Mouse (Mus musculus) left cerebral cortex, postnatal 36 days (tissue): ENCODE data around the gene B3galnt1. TPM values are rescaled to one million over a fixed set of nuclear protein-coding genes. Genes with fewer than 3 reads are reported as not detected.
"Not testable (repeated sequence)": the region's sequence is repeated elsewhere in the genome, so short reads cannot be mapped to it uniquely, and the experiment has no call there.

Experiments used
- DNase-seq, 2 experiments: peaks; one replicate each; pipeline ENCODE4 v3.0.0; 2021 to 2022; ENCODE audit warnings: low spot score in 2 of 2, mixed read lengths in 1 of 2
- intact Hi-C: fragments of 180-260 bp; cut with DNase I; formaldehyde crosslinking; loops from one replicate; pipeline ENCODE4 v1.15.1; 2025
- total RNA-seq, 2 experiments: library from RNA; stranded (reverse); gene quantifications; 2 replicates each; pipeline ENCODE4 v1.2.3; 2021

Gene B3galnt1
- total RNA-seq, 2 experiments from 2014 or later = 52.2 to 54.9 TPM

DNA sequence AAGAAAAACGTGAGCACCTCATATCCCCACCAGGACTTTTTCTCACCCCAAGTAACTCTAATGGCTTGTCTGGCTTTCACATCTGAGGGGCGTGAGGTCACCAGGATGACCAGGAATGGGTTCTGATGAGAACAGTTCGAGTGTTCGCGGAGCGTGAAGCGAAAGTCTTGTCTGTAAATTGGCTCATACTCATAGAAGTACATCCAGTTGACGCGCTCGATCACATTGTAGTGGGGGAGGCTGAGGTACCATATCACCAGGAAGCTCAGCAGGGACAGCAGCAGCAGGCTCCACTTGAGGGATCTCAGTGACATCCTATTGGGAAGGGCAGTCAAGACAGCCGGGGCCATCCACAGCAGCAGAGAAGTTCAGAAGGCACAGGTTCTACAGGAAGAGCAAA is 23.2 kb downstream of the B3galnt1 start:
- intact Hi-C loops = no loop called here
- DNase-seq = no peak

DNA sequence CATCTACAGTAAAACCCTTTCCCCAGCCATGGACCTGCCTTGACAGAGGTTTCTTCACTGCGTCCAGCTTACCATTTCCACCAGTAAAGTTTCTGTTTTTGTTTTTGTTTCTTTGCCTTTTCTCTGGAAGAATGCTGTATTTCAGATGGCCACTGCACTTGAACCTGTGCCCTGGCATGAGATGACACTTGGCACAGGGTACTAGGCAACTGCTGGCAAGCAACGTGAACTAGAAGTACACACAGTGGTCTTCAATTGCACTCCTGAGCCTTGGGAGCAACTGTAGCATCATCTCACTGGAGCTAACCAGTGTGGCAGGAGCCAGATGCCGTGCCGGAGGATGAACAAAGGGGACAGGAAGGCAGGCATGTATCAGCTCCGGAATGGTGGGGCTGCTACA is 26.2 kb downstream of the B3galnt1 start:
- intact Hi-C loops = no loop called here
- DNase-seq = no peak

GRCm38 (mm10) chr3:69565586-69565985 is 33.2 kb downstream of the B3galnt1 start:
- intact Hi-C loops, DNase-seq: not testable (repeated sequence)

- intact Hi-C loops = no loop called here
- DNase-seq = no peak
These were observed 35.4 kb downstream of the B3galnt1 start for GRCm38 (mm10) chr3:69563406-69563805.

DNA sequence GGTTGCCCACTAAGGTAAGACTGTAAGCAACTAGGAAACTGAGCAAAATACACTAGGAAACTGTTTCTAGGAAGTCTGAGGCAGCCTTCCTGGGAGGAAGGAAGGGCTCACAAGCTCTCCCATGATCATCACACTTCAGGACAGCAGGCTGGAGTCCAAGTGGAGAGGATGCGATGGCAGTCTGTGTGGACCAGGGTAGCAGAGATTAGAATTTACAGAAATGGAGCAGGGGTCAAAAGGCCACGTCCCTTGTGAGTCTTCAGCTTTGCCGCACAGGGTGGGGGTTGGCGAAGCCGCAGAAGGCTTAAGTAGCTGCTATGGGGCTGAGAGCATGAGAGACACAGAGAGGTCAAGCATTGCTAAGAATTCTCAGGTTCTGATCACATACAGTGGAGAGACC is 37.1 kb downstream of the B3galnt1 start:
- intact Hi-C loops = no loop called here

GRCm38 (mm10) chr3:69559975-69560330 is 38.8 kb downstream of the B3galnt1 start:
- intact Hi-C loops = no loop called here
- no peak for DNase-seq

More for the DNA sequence above, 37.1 kb downstream of the B3galnt1 start:
- no peak for DNase-seq

- no peak for DNase-seq
- intact Hi-C loops = no loop called here
These were observed 39.3 kb downstream of the B3galnt1 start for GRCm38 (mm10) chr3:69559316-69559974.

DNA sequence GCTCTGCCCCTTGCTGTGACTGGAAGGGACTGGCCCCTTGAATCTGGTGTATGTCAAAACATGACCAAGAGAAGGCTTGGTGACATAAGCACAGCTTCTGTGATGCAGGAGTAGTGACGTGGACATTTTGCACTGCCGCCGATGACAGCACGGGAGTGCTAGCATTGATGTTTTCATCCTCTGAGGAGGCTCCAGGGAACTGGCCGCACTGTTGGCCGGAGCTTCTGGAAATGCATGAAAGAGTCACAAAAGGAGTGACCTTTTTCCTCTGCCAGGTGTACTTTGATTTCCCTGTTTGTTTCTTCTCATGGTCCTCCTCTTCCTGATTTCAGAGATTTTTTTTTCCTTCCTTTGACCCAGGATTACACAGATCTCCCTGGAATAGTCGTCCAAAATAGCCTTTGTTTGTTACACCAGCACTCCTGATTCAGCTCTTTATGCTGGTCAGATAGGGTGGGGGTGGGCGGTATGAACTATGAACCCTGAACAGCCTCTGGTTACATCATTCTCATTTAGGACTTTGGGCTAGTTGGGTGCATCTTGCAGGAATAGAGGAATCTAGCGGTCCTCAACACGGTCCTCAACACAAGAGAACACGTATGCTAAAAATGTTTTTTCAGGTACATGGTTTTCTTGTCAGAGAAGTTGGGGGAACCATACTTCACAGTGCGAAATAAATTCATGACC is 42.5 kb downstream of the B3galnt1 start:
- intact Hi-C loops = no loop called here
- DNase-seq = no peak

- intact Hi-C loops = no loop called here
- DNase-seq = no peak
These were observed 43.2 kb downstream of the B3galnt1 start for GRCm38 (mm10) chr3:69555511-69555910.

GRCm38 (mm10) chr3:69549602-69550001 is 49.2 kb downstream of the B3galnt1 start:
- DNase-seq = no peak
- intact Hi-C loops = no loop called here

DNA sequence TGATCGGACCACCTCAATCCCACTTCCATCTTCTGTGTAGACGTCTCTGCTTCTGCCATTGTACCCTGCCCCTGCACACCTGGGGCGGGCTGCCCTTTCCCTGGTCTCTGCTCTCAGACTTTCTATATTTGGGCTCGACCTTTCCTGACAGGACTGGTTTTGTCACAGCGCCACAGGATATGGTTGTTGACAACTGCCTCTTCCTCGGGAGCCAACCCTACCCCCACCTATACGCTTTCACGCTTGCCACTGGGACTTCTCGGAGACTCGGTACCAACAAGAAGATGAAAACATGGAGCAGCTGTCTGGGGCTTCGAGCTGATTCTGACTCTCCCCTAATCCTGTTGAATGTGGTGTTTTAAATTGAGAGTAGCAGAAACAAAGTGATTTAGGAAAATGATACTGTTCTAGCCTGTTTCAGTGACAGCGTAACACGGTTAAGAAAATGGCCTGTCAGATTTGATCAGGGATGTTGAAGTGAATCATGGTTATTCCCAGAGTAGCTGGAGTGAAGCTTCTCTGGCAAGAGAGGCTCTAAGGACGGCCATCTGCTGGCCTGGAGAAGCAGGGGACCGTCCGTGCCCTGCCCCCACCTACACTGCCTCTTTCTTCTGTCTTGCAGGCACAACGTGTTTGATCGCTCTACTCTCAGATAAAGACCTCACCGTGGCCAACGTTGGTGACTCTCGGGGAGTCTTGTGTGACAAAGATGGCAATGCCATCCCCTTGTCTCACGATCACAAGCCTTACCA is 49.9 kb downstream of the B3galnt1 start:
- intact Hi-C loops = no loop called here
- DNase-seq = no peak

- intact Hi-C loops = no loop called here
- no peak for DNase-seq
These were observed 53.7 kb downstream of the B3galnt1 start for GRCm38 (mm10) chr3:69545017-69545416.

DNA sequence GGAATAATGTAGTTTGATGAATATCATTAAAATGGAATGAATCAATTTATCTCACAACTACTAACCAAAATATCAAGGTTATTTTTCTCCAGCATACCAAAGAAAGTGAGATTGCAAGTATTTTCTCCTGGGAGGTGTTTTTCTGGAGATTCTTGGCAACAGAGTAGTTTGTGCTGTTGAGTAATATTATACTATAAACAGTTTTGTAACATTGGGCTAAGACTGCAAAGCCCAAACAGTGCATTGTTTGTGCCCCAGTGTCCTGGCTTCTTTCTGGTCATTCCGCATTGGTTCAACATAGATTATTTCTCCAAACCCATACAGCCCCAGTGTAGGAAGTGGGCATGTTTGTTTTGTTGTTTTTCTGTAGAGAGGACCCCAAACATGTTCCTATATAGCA is 55.0 kb downstream of the B3galnt1 start:
- DNase-seq = no peak
- intact Hi-C loops = no loop called here

DNA sequence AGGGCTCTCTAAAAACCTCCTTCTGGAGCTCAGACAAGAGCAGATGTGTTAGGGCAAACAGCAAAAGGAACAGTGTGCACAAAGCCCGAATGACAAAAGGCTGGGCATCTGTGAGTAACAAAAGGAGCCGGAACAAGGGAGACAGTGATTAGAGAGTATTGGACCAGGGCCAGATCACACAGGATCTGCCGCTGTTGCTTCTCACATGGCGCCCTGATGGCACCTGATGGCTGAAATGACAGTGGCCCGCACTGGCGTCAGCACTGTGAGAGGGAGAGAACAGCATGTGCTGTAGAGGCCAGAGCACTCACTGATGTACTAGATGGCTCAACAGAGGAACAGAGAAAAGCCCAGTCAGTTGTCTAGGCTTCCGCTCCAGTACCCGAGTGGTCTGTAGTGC is 55.8 kb downstream of the B3galnt1 start:
- intact Hi-C loops = no loop called here
- DNase-seq = no peak

GRCm38 (mm10) chr3:69535941-69536647 is 62.7 kb downstream of the B3galnt1 start:
- no peak for DNase-seq
- intact Hi-C loops = no loop called here

DNA sequence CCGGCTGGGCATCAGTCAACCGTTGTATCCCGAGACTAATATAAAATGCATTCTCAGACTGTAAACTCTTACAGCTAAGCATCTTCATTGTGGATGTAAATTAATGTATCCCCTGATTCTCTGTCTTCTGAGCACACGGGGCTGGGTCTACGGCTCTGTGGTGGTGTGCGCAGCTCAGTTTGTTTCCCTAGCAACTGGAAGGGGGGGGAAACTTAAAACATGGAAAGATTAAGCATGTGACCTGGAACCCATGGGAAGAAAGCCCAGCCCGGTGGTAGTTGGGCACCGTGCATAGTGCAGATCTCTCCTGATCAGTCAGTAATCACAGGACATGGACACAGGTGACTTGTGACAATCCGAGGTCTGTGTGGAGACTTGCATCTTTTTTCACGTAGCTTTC is 63.3 kb downstream of the B3galnt1 start:
- intact Hi-C loops = no loop called here
- DNase-seq = no peak

DNA sequence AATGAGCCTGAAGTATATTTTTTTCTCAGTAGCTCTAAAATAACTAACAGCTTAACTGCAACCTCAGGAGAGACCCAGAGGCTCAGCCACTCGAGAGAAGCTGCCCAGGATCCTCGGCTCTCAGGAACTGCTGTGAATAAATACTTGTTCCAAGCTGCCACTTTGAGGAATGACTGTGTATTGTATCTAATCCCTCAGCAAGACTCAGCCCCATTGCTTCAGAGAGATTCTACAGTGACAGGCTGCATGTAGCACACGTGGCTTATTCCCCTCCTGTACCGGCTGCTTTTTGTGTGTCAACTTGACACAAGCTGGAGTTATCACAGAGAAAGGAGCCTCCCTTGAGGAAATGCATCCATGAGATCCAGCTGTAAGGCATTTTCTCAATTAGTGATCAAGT is 66.1 kb downstream of the B3galnt1 start:
- intact Hi-C loops = no loop called here
- no peak for DNase-seq

DNA sequence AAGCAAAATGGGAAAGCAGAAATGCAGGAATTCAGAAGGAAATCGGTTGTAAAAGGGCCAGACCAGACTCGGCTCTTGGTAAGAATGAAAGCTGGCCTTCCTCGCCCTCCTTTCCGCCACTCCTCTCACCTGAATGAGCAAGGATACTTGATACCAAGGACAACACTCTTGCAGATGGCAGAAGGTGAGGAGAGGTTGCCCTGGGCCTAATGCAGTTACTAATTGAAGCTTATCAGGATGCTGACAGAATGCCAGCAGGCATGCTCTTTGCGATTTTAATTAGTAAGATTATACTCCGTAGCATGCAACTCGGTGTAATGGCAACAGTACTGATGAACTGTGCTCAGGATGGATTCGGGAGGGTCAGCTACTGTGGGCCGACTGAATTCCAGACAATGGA is 67.2 kb downstream of the B3galnt1 start:
- no peak for DNase-seq
- intact Hi-C loops = no loop called here

- no peak for DNase-seq
- intact Hi-C loops = no loop called here
These were observed 69.2 kb downstream of the B3galnt1 start for GRCm38 (mm10) chr3:69529576-69529975.

GRCm38 (mm10) chr3:69527384-69527783 is 71.4 kb downstream of the B3galnt1 start:
- intact Hi-C loops = no loop called here
- DNase-seq = no peak
